ENCODE assay signal across 13 mouse cellular contexts in genomic region chr14:48590426-48590825, GRCm38 (mm10).
DNase-seq lines count a peak whose midpoint lies in the region; ATAC-seq and TF ChIP-seq lines count a peak whose summit lies in the region.
"Had no signal": no experiment of that assay in that cellular context is flagged by ENCODE, and none has a peak within 500 bp of the region (broad histone marks: within the 10 kb centered on the region; RNA-seq: fewer than 3 reads in every experiment).

No protein-coding gene starts in this region.

- ATAC-seq in hindbrain, embryonic 15.5 days (ENCODE audit: low FRiP score, low read depth): no peak
- no peak for ATAC-seq in hindbrain, postnatal 0 days
- no peak for ATAC-seq in embryonic facial prominence, embryonic 12.5 days (ENCODE audit: insufficient number of reproducible peaks, insufficient read depth, low FRiP score, low TSS enrichment)
- ATAC-seq in forebrain, postnatal 0 days: no peak
- ATAC-seq: forebrain, embryonic 15.5 days had no signal

- H3K4me1 ChIP-seq in hindbrain, embryonic 15.5 days (replicated peaks): peaks cover 4% of the 10 kb centered on the region; the same call in 1 of the 2 replicates
- H3K4me1 ChIP-seq in hindbrain, postnatal 0 days (ENCODE audit: insufficient read depth, low read length): no peaks in the 10 kb centered on the region
- no peaks in the 10 kb centered on the region for H3K4me1 ChIP-seq in ES-Bruce4 (ENCODE audit: control insufficient read depth, insufficient read depth, low read length)
- 0 out of 2 replicates have a peak, but pooled peaks cover 3% of the 10 kb centered on the region for H3K4me1 ChIP-seq in embryonic facial prominence, embryonic 12.5 days
- no peaks in the 10 kb centered on the region for H3K4me1 ChIP-seq in forebrain, postnatal 0 days (ENCODE audit: insufficient read depth)

- no peak overlapping the region for H3K27ac ChIP-seq in hindbrain, embryonic 15.5 days (replicated peaks)
- no peak overlapping the region for H3K27ac ChIP-seq in hindbrain, postnatal 0 days
- no peak overlapping the region for H3K27ac ChIP-seq in ES-Bruce4 (ENCODE audit: insufficient read depth, low read length)
- H3K27ac ChIP-seq in embryonic facial prominence, embryonic 12.5 days: no peak overlapping the region
- H3K27ac ChIP-seq in forebrain, postnatal 0 days (ENCODE audit: low read depth, low read length): no peak overlapping the region
- H3K27ac ChIP-seq: forebrain, embryonic 15.5 days; hindbrain, embryonic 12.5 days; midbrain, embryonic 12.5 days had no signal

- H3K4me2 ChIP-seq in hindbrain, embryonic 15.5 days: peak overlapping the region; percentile 1; the same call in 1 of the 2 replicates
- H3K4me2 ChIP-seq in hindbrain, postnatal 0 days (ENCODE audit: low read depth, low read length): no peak overlapping the region
- H3K4me2 ChIP-seq in embryonic facial prominence, embryonic 12.5 days (replicated peaks): peak overlapping the region; percentile 35
- H3K4me2 ChIP-seq in forebrain, postnatal 0 days (ENCODE audit: low read depth): no peak overlapping the region
- H3K4me2 ChIP-seq: forebrain, embryonic 15.5 days; hindbrain, embryonic 12.5 days; midbrain, embryonic 12.5 days had no signal

- H3K36me3 ChIP-seq in hindbrain, embryonic 15.5 days: no peaks in the 10 kb centered on the region
- H3K36me3 ChIP-seq in hindbrain, postnatal 0 days (ENCODE audit: insufficient read depth, low read length): no peaks in the 10 kb centered on the region
- no peaks in the 10 kb centered on the region for H3K36me3 ChIP-seq in ES-Bruce4 (ENCODE audit: control insufficient read depth, insufficient read depth, low read length, poor library complexity, severe bottlenecking)
- H3K36me3 ChIP-seq in embryonic facial prominence, embryonic 12.5 days: no peaks in the 10 kb centered on the region
- no peaks in the 10 kb centered on the region for H3K36me3 ChIP-seq in forebrain, postnatal 0 days (ENCODE audit: insufficient read depth)
- H3K36me3 ChIP-seq: forebrain, embryonic 15.5 days; G1E; hindbrain, embryonic 12.5 days; midbrain, embryonic 12.5 days had no signal

- WGBS in hindbrain, embryonic 15.5 days: 39% methylated on average over 14 of the region's 14 CpGs
- WGBS in hindbrain, postnatal 0 days: 48% methylated on average over 14 of the region's 14 CpGs
- 33% methylated on average over 14 of the region's 14 CpGs for WGBS in embryonic facial prominence, embryonic 12.5 days
- 51% methylated on average over 14 of the region's 14 CpGs for WGBS in forebrain, postnatal 0 days

- TF ChIP-seq POLR2A in ES-Bruce4 (IDR thresholded peaks at IDR 0.05; ENCODE audit: insufficient read depth, low read length): no peak

- H3K27me3 ChIP-seq in hindbrain, embryonic 15.5 days: peaks cover 2% of the 10 kb centered on the region; the same call in 1 of the 2 replicates
- no peaks in the 10 kb centered on the region for H3K27me3 ChIP-seq in hindbrain, postnatal 0 days (ENCODE audit: insufficient read depth, low read length)
- H3K27me3 ChIP-seq in ES-Bruce4 (ENCODE audit: control insufficient read depth, insufficient read depth, low read length, poor library complexity, severe bottlenecking): no peaks in the 10 kb centered on the region
- H3K27me3 ChIP-seq in embryonic facial prominence, embryonic 12.5 days: 0 out of 2 replicates have a peak, but pooled peaks cover 3% of the 10 kb centered on the region
- H3K27me3 ChIP-seq in forebrain, postnatal 0 days (ENCODE audit: insufficient read depth, low read length): no peaks in the 10 kb centered on the region
- H3K27me3 ChIP-seq: forebrain, embryonic 15.5 days; hindbrain, embryonic 12.5 days; midbrain, embryonic 12.5 days had no signal

- no peak overlapping the region for H3K9ac ChIP-seq in hindbrain, embryonic 15.5 days
- no peak overlapping the region for H3K9ac ChIP-seq in hindbrain, postnatal 0 days (replicated peaks; ENCODE audit: low read length)
- H3K9ac ChIP-seq in ES-Bruce4 (ENCODE audit: low read depth, poor library complexity, severe bottlenecking): peak overlapping the region; percentile 7; the same call in 1 of the 2 replicates
- H3K9ac ChIP-seq in embryonic facial prominence, embryonic 12.5 days: no peak overlapping the region
- H3K9ac ChIP-seq in forebrain, postnatal 0 days: no peak overlapping the region
- H3K9ac ChIP-seq: forebrain, embryonic 15.5 days; hindbrain, embryonic 12.5 days; midbrain, embryonic 12.5 days had no signal

- intact Hi-C loops in heart, postnatal 10 days (cut with DNase I): no loop called here

- H3K9me3 ChIP-seq in hindbrain, embryonic 15.5 days: no peaks in the 10 kb centered on the region
- H3K9me3 ChIP-seq in hindbrain, postnatal 0 days (ENCODE audit: low read length): no peaks in the 10 kb centered on the region
- no peaks in the 10 kb centered on the region for H3K9me3 ChIP-seq in ES-Bruce4 (replicated peaks; ENCODE audit: control insufficient read depth, insufficient read depth, low read length, poor library complexity, severe bottlenecking)
- H3K9me3 ChIP-seq in embryonic facial prominence, embryonic 12.5 days: no peaks in the 10 kb centered on the region
- H3K9me3 ChIP-seq in forebrain, postnatal 0 days (ENCODE audit: low read length): no peaks in the 10 kb centered on the region
- H3K9me3 ChIP-seq: forebrain, embryonic 15.5 days; G1E; hindbrain, embryonic 12.5 days; midbrain, embryonic 12.5 days had no signal

- DNase-seq in hindbrain, postnatal 0 days (ENCODE audit: low spot score): no peak
- peak; percentile 16 to 30 for DNase-seq in heart, postnatal 10 days
- no peak for DNase-seq in urinary bladder, postnatal 10 days (ENCODE audit: low spot score)
- no peak for DNase-seq in adipocyte (ENCODE audit: low spot score)
- DNase-seq in forebrain, postnatal 0 days: no peak
- DNase-seq: cerebellum, postnatal 10 days had no signal

- TF ChIP-seq CTCF in hindbrain, postnatal 0 days (IDR thresholded peaks at IDR 0.05; ENCODE audit: low read depth): no peak
- no peak for TF ChIP-seq CTCF in ES-Bruce4 (IDR thresholded peaks at IDR 0.05; ENCODE audit: low read depth, low read length)
- no peak for TF ChIP-seq CTCF in forebrain, postnatal 0 days (IDR thresholded peaks at IDR 0.05; ENCODE audit: low read depth)

- no peak overlapping the region for H3K4me3 ChIP-seq in hindbrain, embryonic 15.5 days
- H3K4me3 ChIP-seq in hindbrain, postnatal 0 days (ENCODE audit: low read length): no peak overlapping the region
- no peak overlapping the region for H3K4me3 ChIP-seq in ES-Bruce4 (ENCODE audit: low read depth, low read length)
- H3K4me3 ChIP-seq in embryonic facial prominence, embryonic 12.5 days: no peak overlapping the region
- no peak overlapping the region for H3K4me3 ChIP-seq in forebrain, postnatal 0 days (ENCODE audit: low read depth, low read length)
- H3K4me3 ChIP-seq: forebrain, embryonic 15.5 days; hindbrain, embryonic 12.5 days; midbrain, embryonic 12.5 days had no signal

- TF ChIP-seq EP300 in ES-Bruce4 (IDR thresholded peaks at IDR 0.05; ENCODE audit: insufficient read depth, low read depth, low read length): no peak

Comparison
In these comparisons a context has a peak if more than half of its experiments do, and no peak if none do; other contexts are left out.
1. H3K4me2 ChIP-seq: peak in hindbrain, embryonic 15.5 days (single experiment) and embryonic facial prominence, embryonic 12.5 days (single experiment); none in hindbrain, postnatal 0 days (single experiment) and forebrain, postnatal 0 days (single experiment).
2. DNase-seq: peak in heart, postnatal 10 days (2 of 2); none in hindbrain, postnatal 0 days (single experiment), urinary bladder, postnatal 10 days (single experiment), adipocyte (single experiment) and forebrain, postnatal 0 days (single experiment).